Mouse (Mus musculus) bone marrow, adult 2 months (tissue): ENCODE data around the gene Cyb5r4. TPM values are rescaled to one million over a fixed set of nuclear protein-coding genes. Genes with fewer than 3 reads are reported as not detected.
A peak's percentile ranks its signal among the peaks of the same experiment; 100 is the strongest.

ENCODE experiments used
- H3K27ac ChIP-seq: fragments of 200-500 bp; 2 replicates; pipeline ENCODE4 v1.5.1; 2012; ENCODE audit warnings: low read depth, mild to moderate bottlenecking, control low read depth, inconsistent platforms, low read length; ENCODE audit not compliant: control insufficient read depth, poor library complexity, insufficient read depth
- H3K4me1 ChIP-seq: fragments of 200-500 bp; 2 replicates; pipeline ENCODE4 v1.6.1; 2011; ENCODE audit warnings: low read length; ENCODE audit not compliant: control insufficient read depth, insufficient read depth
- H3K4me3 ChIP-seq: fragments of 200-500 bp; replicated peaks from 2 replicates; pipeline ENCODE3; 2011; ENCODE audit warnings: mild to moderate bottlenecking, low read depth, low read length, control low read depth; ENCODE audit not compliant: control insufficient read depth
- CTCF ChIP-seq: fragments of 200-500 bp; IDR thresholded peaks from 2 replicates; pipeline ENCODE4 v1.5.1; 2011; ENCODE audit warnings: low read length, control low read depth; ENCODE audit not compliant: control insufficient read depth, insufficient read depth
- POLR2A ChIP-seq: fragments of 200-500 bp; IDR thresholded peaks from 2 replicates; pipeline ENCODE4 v1.6.1; 2011; ENCODE audit warnings: low read depth, mild to moderate bottlenecking, control low read depth, low read length, borderline replicate concordance; ENCODE audit not compliant: control insufficient read depth
- WGBS: fragments of 180-500 bp; shearing (Covaris S2); methylation state at CpG from one replicate; pipeline ENCODE4 v1.1.7; 2018; 5-methylcytosine and 5-hydroxymethylcytosine counted together
- polyA plus RNA-seq: library from polyadenylated mRNA; stranded (reverse); fragments of >200 nt; gene quantifications from 2 replicates; pipeline ENCODE4 v1.2.4, GENCODE M21; 2011; ENCODE audit warnings: low replicate concordance; ENCODE audit not compliant: missing spikeins, insufficient read depth, insufficient read length

Gene Cyb5r4
- polyA plus RNA-seq, 1 experiment: 75.2 TPM

DNA sequence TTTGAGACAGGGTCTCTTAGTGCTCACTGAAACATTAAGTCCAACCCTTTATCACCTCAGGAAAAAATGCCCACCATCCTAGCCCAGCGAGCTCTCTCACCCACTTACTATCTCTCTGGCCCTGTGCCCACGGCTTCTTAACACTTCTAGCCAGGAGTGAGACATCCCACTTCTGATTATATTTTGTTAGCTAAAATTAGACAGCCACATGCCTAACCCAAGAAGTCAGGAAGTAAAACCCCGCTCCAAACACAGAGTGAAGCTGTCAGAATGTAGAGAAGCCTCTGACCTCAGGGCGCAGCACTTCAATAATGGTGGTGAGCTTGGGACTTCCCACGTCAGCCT lies 16.4 kb upstream of the Cyb5r4 start:
- Histone ChIP-seq H3K27ac (no peak overlapping the region), H3K4me3 (no peak overlapping the region), H3K4me1 (no peaks in the 10 kb centered on the region)
- WGBS: 45% methylated on average over 5 of the region's 5 CpGs
- TF ChIP-seq CTCF (no peak), POLR2A (no peak)

DNA sequence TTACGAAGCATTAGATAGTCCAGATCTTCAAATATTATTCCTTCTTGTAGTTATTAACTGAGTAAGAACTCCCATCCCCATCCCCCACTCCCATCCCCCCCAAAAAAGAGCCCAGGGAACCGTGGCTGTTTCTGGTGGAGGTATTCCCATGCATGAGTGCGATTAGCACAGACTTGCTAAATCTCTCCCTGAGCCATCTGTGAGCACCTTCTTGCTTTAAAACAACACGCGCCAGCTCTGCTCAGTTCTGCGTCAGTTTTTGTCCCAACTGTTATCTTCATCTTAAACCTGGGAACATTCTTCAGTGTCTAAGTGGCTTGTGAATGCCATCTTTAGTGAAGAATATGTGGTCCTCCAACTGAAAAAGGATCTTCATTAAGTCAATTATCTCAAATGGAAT lies 13.3 kb upstream of the Cyb5r4 start:
- Histone ChIP-seq H3K27ac (no peak overlapping the region), H3K4me3 (no peak overlapping the region)
- WGBS: 37% methylated on average over 6 of the region's 6 CpGs

DNA sequence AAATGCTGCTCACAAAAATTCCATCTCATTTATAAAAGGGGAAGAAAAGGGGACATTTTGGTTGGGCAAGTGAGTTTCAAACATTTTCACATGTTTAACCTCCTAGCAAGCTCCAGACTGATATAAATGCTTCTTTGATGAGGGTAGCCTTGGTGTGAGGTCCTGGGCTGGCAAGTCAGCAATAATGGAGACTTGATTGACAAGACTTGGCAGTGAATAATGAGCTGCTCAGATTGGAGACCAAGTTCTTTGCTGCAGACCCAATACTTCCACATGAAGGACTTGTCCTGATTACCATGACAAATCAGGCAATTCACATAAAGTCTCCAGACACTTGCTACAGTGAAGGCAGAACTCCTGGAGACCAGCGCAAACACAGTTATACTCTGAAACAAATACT lies 12.9 kb upstream of the Cyb5r4 start:
- TF ChIP-seq CTCF: no peak
- no peak for TF ChIP-seq POLR2A
- Histone ChIP-seq H3K4me3 (no peak overlapping the region), H3K27ac (no peak overlapping the region), H3K4me1 (no peaks in the 10 kb centered on the region)
- WGBS: 88% methylated on average over 1 of the region's 1 CpGs

More for the DNA sequence above, 13.3 kb upstream of the Cyb5r4 start:
- no peaks in the 10 kb centered on the region for H3K4me1 ChIP-seq
- TF ChIP-seq CTCF (no peak), POLR2A (no peak)

DNA sequence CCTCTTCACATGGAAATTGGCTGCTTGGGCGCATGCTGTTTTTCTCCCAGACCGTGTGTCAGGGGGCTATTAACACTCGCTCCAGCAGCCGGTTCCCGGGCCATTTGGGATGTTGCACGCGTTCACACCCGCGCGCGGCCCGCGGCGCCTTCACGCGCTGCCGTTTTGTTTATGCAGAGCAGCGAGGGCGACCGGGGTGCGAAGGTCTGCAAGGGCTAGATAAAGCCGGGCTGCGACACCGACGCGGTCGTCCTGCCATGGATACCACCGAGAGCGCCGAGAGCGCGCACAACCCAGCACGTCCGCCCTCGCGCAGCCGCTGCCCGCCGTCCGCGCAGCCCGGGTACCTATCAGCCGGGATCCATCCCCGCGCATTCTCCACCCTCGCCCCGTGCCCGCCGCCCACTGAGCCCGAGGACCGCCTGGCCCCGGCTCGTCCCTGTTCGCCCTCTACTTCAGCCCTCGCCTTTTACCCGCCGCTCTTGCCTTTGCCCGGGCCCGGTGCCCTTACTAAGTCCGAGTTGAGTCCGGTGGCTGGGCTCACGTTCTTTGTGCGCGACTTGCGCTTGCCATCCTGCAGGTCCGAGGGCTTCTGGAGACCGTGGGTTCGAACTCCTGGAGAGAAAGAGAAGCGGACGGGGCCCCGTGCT lies 6.4 kb upstream of the Cyb5r4 start, which contains the start of gene Ripply2:
Gene Ripply2, plus strand, starts transcription at position 250 of the 650 bp plus-strand sequence.
- WGBS: 2% methylated on average over 71 of the region's 71 CpGs
- Histone ChIP-seq H3K27ac (no peak within 1 kb of the TSS), H3K4me1 (no peaks in the 10 kb centered on the region), H3K4me3 (no peak within 1 kb of the TSS)
- TF ChIP-seq POLR2A (no peak), CTCF (no peak)

DNA sequence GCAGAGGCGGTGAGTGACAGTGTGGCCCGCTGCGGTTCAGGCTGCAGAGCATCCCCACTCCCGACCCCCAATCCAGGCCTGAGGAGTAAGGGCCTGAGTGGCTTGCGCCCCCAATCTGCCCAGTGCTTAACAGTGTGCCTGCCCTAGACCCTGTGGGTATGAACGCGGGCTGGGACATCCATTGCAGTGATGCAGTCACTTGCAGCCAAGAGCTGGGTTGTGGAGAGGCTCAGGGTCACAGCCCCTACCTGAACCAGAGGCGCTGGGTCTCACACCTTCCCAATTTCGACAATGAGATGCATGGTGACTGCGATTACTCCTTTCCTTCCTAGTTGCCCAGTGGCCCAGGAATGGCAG lies 5.9 kb upstream of the Cyb5r4 start:
- 3% methylated on average over 10 of the region's 10 CpGs for WGBS
- Histone ChIP-seq H3K27ac (no peak overlapping the region), H3K4me1 (no peaks in the 10 kb centered on the region), H3K4me3 (no peak overlapping the region)
- TF ChIP-seq CTCF (no peak), POLR2A (no peak)

DNA sequence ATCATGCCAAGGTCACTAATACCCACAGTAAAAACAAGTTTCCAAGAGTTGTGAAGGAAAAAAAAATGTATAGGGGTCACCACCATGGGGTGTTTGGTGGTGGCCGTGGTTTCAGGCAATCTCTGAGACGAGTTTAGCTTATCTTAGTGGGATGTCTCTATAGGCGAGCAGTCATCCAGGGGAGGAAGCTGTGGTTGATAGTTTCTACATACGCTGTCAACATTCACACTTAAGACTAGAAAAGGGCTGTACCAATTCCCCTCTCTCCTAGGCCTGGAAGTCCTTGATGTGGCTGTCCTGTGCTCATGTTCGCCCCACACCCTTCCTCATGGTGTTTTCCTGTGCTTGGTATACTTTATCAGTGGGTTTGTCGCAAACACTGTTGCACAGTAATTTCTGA lies 4.0 kb downstream of the Cyb5r4 start:
- Histone ChIP-seq H3K4me1 (peaks cover 1% of the 10 kb centered on the region; the same call in 1 of the 2 replicates), H3K27ac (no peak overlapping the region), H3K4me3 (no peak overlapping the region)
- 11% methylated on average over 6 of the region's 6 CpGs for WGBS
- TF ChIP-seq POLR2A (no peak), CTCF (no peak)

DNA sequence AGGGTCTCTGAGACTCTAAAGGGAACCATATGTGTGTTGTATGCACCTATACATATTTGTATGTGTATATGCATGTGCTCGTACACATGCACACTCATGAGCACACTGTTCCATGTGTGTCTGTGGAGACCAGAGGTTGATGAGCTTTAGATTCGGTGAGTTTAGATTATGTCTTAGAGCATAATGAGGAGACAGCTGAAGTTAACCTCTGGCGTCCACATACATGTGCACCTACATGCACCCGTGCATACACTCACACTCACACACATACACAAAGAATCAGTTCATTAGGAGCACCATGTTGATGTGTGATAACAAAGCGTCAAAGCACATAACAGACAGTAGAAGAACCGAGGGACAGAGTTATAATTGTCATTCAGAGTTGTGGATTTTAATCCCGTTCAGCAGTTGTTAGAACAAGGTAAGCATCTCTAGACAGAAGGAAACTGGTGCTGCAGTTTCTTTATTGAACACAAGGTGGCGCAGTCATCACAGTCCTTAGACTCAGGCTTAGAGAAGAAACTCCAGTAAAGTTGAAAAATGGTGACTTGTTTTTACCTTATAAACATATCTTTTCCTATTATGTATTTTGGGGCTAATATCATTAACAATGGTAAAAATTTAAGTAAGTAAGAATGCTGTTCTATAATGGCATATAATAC lies 5.7 kb downstream of the Cyb5r4 start:
- Histone ChIP-seq H3K27ac (no peak overlapping the region), H3K4me1 (peaks cover 1% of the 10 kb centered on the region; the same call in 1 of the 2 replicates), H3K4me3 (no peak overlapping the region)
- TF ChIP-seq POLR2A (no peak), CTCF (peak; percentile 41; the same call in 1 of the 2 replicates)
- WGBS: 47% methylated on average over 8 of the region's 8 CpGs

DNA sequence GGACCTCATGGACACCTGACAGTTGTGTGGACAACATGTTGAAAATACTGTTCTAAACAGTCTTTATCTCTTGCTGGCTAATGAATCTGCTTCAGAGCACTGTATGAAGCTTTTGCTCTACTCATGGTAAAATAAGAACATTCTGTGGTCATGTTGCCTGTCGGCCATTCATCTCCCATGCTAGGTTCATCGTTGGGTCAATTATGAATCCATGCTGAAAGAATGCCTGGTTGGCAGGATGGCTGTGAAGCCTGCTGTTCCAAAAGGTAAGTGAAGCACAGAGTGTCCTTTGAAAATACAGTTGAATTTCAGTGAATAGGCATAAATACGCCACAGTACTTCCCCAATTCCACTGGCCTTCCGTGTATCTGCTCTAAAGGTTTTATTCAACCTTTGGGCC lies 10.4 kb downstream of the Cyb5r4 start:
- Histone ChIP-seq H3K4me3 (no peak overlapping the region), H3K4me1 (no peaks in the 10 kb centered on the region), H3K27ac (no peak overlapping the region)
- 78% methylated on average over 4 of the region's 4 CpGs for WGBS
- no peak for TF ChIP-seq CTCF
- TF ChIP-seq POLR2A: no peak
